Mouse (Mus musculus): ENCODE measurements around the gene AA986860. TPM values are rescaled to one million over a fixed set of nuclear protein-coding genes. Genes with fewer than 3 reads are reported as not detected.

Gene AA986860
- polyA plus RNA-seq, 1 experiment from 2014 or later: 1.1 TPM

DNA sequence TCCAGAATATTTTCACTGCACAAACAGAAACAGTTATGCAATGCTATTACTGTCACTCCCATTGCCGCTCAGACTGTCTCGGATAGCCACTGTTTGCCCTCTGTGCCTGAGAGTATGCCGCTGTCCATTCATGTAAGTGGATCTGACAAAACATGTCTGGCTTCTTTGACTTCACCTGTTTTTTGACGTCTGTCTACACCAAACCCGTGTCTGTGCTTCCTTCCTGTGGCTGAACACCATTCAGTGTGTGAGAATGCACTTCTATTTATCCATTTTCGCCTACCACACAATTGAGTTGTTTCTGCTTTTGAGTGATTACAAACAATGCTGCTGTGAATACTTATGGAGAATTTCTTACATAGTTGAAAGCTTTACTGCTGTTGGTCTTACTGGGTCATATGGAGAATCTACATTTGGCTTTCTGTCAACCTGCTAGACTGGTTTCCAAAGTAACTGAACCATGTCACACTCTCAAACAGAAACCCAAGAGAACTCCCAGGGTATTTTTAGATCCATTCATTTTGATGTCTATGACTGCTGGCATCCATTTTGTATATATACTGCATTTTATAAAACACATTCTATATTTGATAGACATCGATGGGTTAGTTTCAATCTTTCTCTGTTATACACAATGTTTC, 44.0 kb downstream of the AA986860 start:
- Histone ChIP-seq H3K9me3 (ENCODE audit: control insufficient read depth, low read length) (no peaks in the 10 kb centered on the region), H3K9ac (ENCODE audit: low read length) (no peak overlapping the region), H3K4me3 (ENCODE audit: low read depth, low read length) (no peak overlapping the region), H3K4me2 (ENCODE audit: low read depth, low read length, severe bottlenecking) (no peak overlapping the region), H3K27ac (ENCODE audit: low read depth, low read length) (no peak overlapping the region), H3K27me3 (ENCODE audit: control insufficient read depth, insufficient read depth, low read length) (no peaks in the 10 kb centered on the region), H3K4me1 (replicated peaks; ENCODE audit: control insufficient read depth, insufficient read depth, low read length) (no peaks in the 10 kb centered on the region), H3K36me3 (ENCODE audit: control insufficient read depth, insufficient read depth, low read length) (no peaks in the 10 kb centered on the region)
- DNase-seq (ENCODE audit: low spot score) (no peak), ATAC-seq (replicated peaks; ENCODE audit: low FRiP score) (no peak)
- 86% methylated on average over 7 of the region's 7 CpGs for WGBS

DNA sequence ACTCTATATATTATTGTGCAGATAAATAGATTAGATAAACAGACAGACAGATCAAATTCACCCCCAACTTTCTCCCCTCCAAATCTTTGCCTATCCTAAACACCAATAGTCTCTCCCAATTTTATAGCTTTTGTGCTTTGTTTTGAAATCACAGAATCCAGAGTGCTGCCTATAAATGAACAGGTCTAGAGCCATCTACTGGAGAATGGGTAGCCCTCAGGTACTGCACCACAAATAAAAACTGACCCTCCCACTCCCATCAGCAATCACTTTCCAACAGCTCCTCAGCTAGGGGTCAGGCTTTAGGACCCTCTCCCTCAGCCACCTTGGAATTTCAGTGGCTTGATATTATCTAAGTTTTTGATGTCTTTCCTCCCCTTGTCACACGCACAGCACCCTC, 44.9 kb downstream of the AA986860 start:
- Histone ChIP-seq H3K27ac (ENCODE audit: low read depth, low read length) (no peak overlapping the region), H3K4me3 (ENCODE audit: low read depth, low read length) (no peak overlapping the region), H3K4me2 (ENCODE audit: low read depth, low read length, severe bottlenecking) (no peak overlapping the region), H3K36me3 (ENCODE audit: control insufficient read depth, insufficient read depth, low read length) (no peaks in the 10 kb centered on the region), H3K9me3 (ENCODE audit: control insufficient read depth, low read length) (no peaks in the 10 kb centered on the region), H3K9ac (ENCODE audit: low read length) (no peak overlapping the region), H3K4me1 (replicated peaks; ENCODE audit: control insufficient read depth, insufficient read depth, low read length) (no peaks in the 10 kb centered on the region), H3K27me3 (ENCODE audit: control insufficient read depth, insufficient read depth, low read length) (no peaks in the 10 kb centered on the region)
- ATAC-seq (replicated peaks; ENCODE audit: low FRiP score) (no peak), DNase-seq (ENCODE audit: low spot score) (no peak)
- 94% methylated on average over 1 of the region's 1 CpGs for WGBS

DNA sequence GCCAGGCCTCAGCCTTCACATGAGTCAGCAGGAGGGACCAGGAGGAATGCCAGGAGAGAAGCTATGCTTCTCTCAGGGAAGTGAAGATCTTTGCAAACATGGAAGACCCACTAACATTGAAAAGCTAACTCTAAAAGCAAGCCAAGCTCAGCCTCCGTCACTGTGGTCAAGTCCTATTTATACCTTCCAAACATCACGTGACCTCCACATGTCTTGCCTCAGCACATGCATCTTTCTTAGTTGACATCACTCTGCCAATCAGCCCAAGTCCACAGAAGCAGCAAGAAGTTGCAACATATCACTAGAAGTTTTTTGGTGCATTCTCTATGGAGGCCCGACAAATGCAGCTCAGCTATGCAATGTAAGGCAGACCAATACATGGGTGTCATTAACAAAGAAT, 48.1 kb downstream of the AA986860 start:
- DNase-seq (ENCODE audit: low spot score): no peak
- 89% methylated on average over 3 of the region's 3 CpGs for WGBS
- Histone ChIP-seq H3K4me3 (ENCODE audit: low read depth, low read length) (no peak overlapping the region), H3K27ac (ENCODE audit: low read depth, low read length) (no peak overlapping the region), H3K4me1 (replicated peaks; ENCODE audit: control insufficient read depth, insufficient read depth, low read length) (no peaks in the 10 kb centered on the region), H3K9ac (ENCODE audit: low read length) (no peak overlapping the region), H3K36me3 (ENCODE audit: control insufficient read depth, insufficient read depth, low read length) (no peaks in the 10 kb centered on the region), H3K9me3 (ENCODE audit: control insufficient read depth, low read length) (no peaks in the 10 kb centered on the region), H3K27me3 (ENCODE audit: control insufficient read depth, insufficient read depth, low read length) (no peaks in the 10 kb centered on the region), H3K4me2 (ENCODE audit: low read depth, low read length, severe bottlenecking) (no peak overlapping the region)
- no peak for ATAC-seq (replicated peaks; ENCODE audit: low FRiP score)

DNA sequence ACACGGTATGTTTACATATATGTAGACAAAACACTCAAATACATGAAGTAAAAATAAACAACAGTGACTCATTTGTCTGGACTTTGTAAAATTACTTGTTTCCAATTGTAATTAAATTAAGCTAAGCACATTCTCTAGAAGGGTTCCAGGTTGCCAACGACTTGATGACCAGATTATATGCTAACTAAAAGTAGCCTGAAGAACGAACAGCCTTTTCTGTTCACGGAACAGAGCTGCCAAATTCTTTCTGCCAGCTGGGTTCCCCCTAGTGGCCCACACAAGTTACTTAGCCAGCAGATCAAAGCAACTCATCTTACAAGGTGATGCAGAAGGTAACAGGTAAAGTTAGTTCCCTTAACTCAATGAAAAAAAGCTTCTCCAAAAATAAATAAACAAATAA, 52.3 kb downstream of the AA986860 start:
- Histone ChIP-seq H3K4me3 (ENCODE audit: low read depth, low read length) (no peak overlapping the region), H3K27me3 (ENCODE audit: control insufficient read depth, insufficient read depth, low read length) (no peaks in the 10 kb centered on the region), H3K36me3 (ENCODE audit: control insufficient read depth, insufficient read depth, low read length) (no peaks in the 10 kb centered on the region), H3K4me2 (ENCODE audit: low read depth, low read length, severe bottlenecking) (no peak overlapping the region), H3K9me3 (ENCODE audit: control insufficient read depth, low read length) (no peaks in the 10 kb centered on the region), H3K9ac (ENCODE audit: low read length) (no peak overlapping the region), H3K27ac (ENCODE audit: low read depth, low read length) (no peak overlapping the region), H3K4me1 (replicated peaks; ENCODE audit: control insufficient read depth, insufficient read depth, low read length) (no peaks in the 10 kb centered on the region)
- DNase-seq (ENCODE audit: low spot score) (no peak), ATAC-seq (replicated peaks; ENCODE audit: low FRiP score) (no peak)
- WGBS: 43% methylated on average over 4 of the region's 4 CpGs

- H3K27ac ChIP-seq (ENCODE audit: low read depth, low read length): no peak overlapping the region
- no peaks in the 10 kb centered on the region for H3K27me3 ChIP-seq (ENCODE audit: control insufficient read depth, insufficient read depth, low read length)
- ATAC-seq (replicated peaks; ENCODE audit: low FRiP score) (no peak), DNase-seq (ENCODE audit: low spot score) (no peak)
- H3K9me3 ChIP-seq (ENCODE audit: control insufficient read depth, low read length): no peaks in the 10 kb centered on the region; the same call in 1 of the 2 replicates
- H3K36me3 ChIP-seq (ENCODE audit: control insufficient read depth, insufficient read depth, low read length): no peaks in the 10 kb centered on the region
- WGBS: 39% methylated on average over 4 of the region's 4 CpGs
- no peak overlapping the region for H3K9ac ChIP-seq (ENCODE audit: low read length)
- no peak overlapping the region for H3K4me2 ChIP-seq (ENCODE audit: low read depth, low read length, severe bottlenecking)
- H3K4me1 ChIP-seq (replicated peaks; ENCODE audit: control insufficient read depth, insufficient read depth, low read length): no peaks in the 10 kb centered on the region
- H3K4me3 ChIP-seq (ENCODE audit: low read depth, low read length): no peak overlapping the region
Measured at GRCm38 (mm10) chr1:130787001-130787400, 55.2 kb downstream of the AA986860 start.

GRCm38 (mm10) chr1:130789512-130790451, 58.0 kb downstream of the AA986860 start:
- no peak for DNase-seq (ENCODE audit: low spot score)

More at GRCm38 (mm10) chr1:130789512-130790451, 58.0 kb downstream of the AA986860 start:
- H3K9ac ChIP-seq (ENCODE audit: low read length): no peak overlapping the region
- no peaks in the 10 kb centered on the region for H3K4me1 ChIP-seq (replicated peaks; ENCODE audit: control insufficient read depth, insufficient read depth, low read length)
- H3K36me3 ChIP-seq (ENCODE audit: control insufficient read depth, insufficient read depth, low read length): no peaks in the 10 kb centered on the region
- H3K27ac ChIP-seq (ENCODE audit: low read depth, low read length): no peak overlapping the region
- WGBS: 63% methylated on average over 3 of the region's 3 CpGs
- peak; percentile 75 for ATAC-seq (replicated peaks; ENCODE audit: low FRiP score)
- no peak overlapping the region for H3K4me2 ChIP-seq (ENCODE audit: low read depth, low read length, severe bottlenecking)
- no peaks in the 10 kb centered on the region for H3K27me3 ChIP-seq (ENCODE audit: control insufficient read depth, insufficient read depth, low read length)
- H3K9me3 ChIP-seq (ENCODE audit: control insufficient read depth, low read length): no peaks in the 10 kb centered on the region; the same call in 1 of the 2 replicates
- no peak overlapping the region for H3K4me3 ChIP-seq (ENCODE audit: low read depth, low read length)

Other genes with a start within 250 kb of the AA986860 start
- gene Zp3r, start 102.4 kb upstream of the AA986860 start, polyA plus RNA-seq (2014; fragmentation: Nextera tagmentation; extraction: Ambion mirVana): not detected in 2 replicates
- gene C4bp, start 70.3 kb upstream of the AA986860 start, polyA plus RNA-seq (2014; fragmentation: Nextera tagmentation; extraction: Ambion mirVana): not detected in 2 replicates
- gene Gm29427, start 16.2 kb upstream of the AA986860 start, polyA plus RNA-seq (2014; fragmentation: Nextera tagmentation; extraction: Ambion mirVana): not detected in 2 replicates
- gene Yod1, start 14.6 kb upstream of the AA986860 start, polyA plus RNA-seq (2014; fragmentation: Nextera tagmentation; extraction: Ambion mirVana): 13.5 and 17.1 TPM in 2 replicates
- gene Pfkfb2, start 2.7 kb upstream of the AA986860 start, polyA plus RNA-seq (2014; fragmentation: Nextera tagmentation; extraction: Ambion mirVana): 7.3 and 8.6 TPM in 2 replicates
- gene Fcamr, start 68.9 kb downstream of the AA986860 start, polyA plus RNA-seq (2014; fragmentation: Nextera tagmentation; extraction: Ambion mirVana): not detected in 2 replicates
- gene Pigr, start 94.7 kb downstream of the AA986860 start, polyA plus RNA-seq (2014; fragmentation: Nextera tagmentation; extraction: Ambion mirVana): not detected in 2 replicates
- gene Fcmr, start 133.7 kb downstream of the AA986860 start, polyA plus RNA-seq (2014; fragmentation: Nextera tagmentation; extraction: Ambion mirVana): not detected in 2 replicates
- not detected in 2 replicates for gene Il24, start 155.5 kb downstream of the AA986860 start, polyA plus RNA-seq (2014; fragmentation: Nextera tagmentation; extraction: Ambion mirVana)
- gene Il20, start 179.5 kb downstream of the AA986860 start, polyA plus RNA-seq (2014; fragmentation: Nextera tagmentation; extraction: Ambion mirVana): not detected in 2 replicates
- gene Il19, start 208.1 kb downstream of the AA986860 start, polyA plus RNA-seq (2014; fragmentation: Nextera tagmentation; extraction: Ambion mirVana): not detected in 2 replicates